Mouse (Mus musculus) hindbrain, postnatal 0 days (tissue): ENCODE data around the gene 4930503B20Rik. TPM values are rescaled to one million over a fixed set of nuclear protein-coding genes. Genes with fewer than 3 reads are reported as not detected.

Experiments used
- ATAC-seq: fragments of 200-750 bp; cut with Nextera tagmentation; 2 replicates; pipeline ENCODE4 v1.8.0; 2017; ENCODE audit warnings: mild to moderate bottlenecking, moderate TSS enrichment, moderate library complexity
- DNase-seq: peaks from one replicate; pipeline ENCODE4 v3.0.0-alpha.2; 2015; ENCODE audit warnings: low spot score
- H3K27ac ChIP-seq: fragments of 300-500 bp; sonication (generic); 2 replicates; pipeline ENCODE4 v1.5.1; 2014; ENCODE audit warnings: mild to moderate bottlenecking
- H3K27me3 ChIP-seq: fragments of 300-500 bp; sonication (generic); 2 replicates; pipeline ENCODE4 v1.6.1; 2014; ENCODE audit warnings: low read length, mixed read lengths; ENCODE audit not compliant: insufficient read depth
- H3K36me3 ChIP-seq: fragments of 300-500 bp; sonication (generic); 2 replicates; pipeline ENCODE4 v1.6.1; 2014; ENCODE audit warnings: low read length, mixed read lengths; ENCODE audit not compliant: insufficient read depth
- H3K4me1 ChIP-seq: fragments of 300-500 bp; sonication (generic); 2 replicates; pipeline ENCODE4 v1.6.1; 2014; ENCODE audit warnings: antibody characterized with exemption, low read length, mixed read lengths; ENCODE audit not compliant: insufficient read depth
- H3K4me2 ChIP-seq: fragments of 300-500 bp; sonication (generic); 2 replicates; pipeline ENCODE4 v1.6.1; 2014; ENCODE audit warnings: low read depth, mild to moderate bottlenecking, low read length, moderate library complexity, mixed read lengths
- H3K4me3 ChIP-seq: fragments of 300-500 bp; sonication (generic); 2 replicates; pipeline ENCODE4 v1.5.1; 2014; ENCODE audit warnings: low read length
- H3K9ac ChIP-seq: fragments of 300-500 bp; sonication (generic); replicated peaks from 2 replicates; pipeline ENCODE4 v1.6.1; 2014; ENCODE audit warnings: mild to moderate bottlenecking, low read length, moderate library complexity, mixed read lengths
- H3K9me3 ChIP-seq: fragments of 300-500 bp; sonication (generic); 2 replicates; pipeline ENCODE4 v1.6.1; 2016; ENCODE audit warnings: low read length, mixed read lengths
- CTCF ChIP-seq: IDR thresholded peaks from 2 replicates; pipeline ENCODE4 v1.5.1; 2016; ENCODE audit warnings: antibody characterized with exemption, control low read depth, low read depth
- WGBS: fragments of 180-500 bp; shearing (Covaris S2); extraction: QIAGEN DNeasy Blood & Tissue Kit; methylation state at CpG from one replicate; pipeline ENCODE4 v1.1.7; 2014; 5-methylcytosine and 5-hydroxymethylcytosine counted together
- polyA plus RNA-seq: library from polyadenylated mRNA; unstranded; fragments of >200 nt; fragmentation: Nextera tagmentation; extraction: Ambion mirVana; gene quantifications from 2 replicates; pipeline ENCODE4 v1.2.1, GENCODE M21; 2015
- total RNA-seq: library from RNA; depleted of rRNA; stranded (reverse); fragments of >200 nt; gene quantifications from 2 replicates; pipeline ENCODE4 v1.2.3, GENCODE M21; 2014; rRNA removed

4930503B20Rik gene
- total RNA-seq = not detected in 2 replicates
- polyA plus RNA-seq = not detected in 2 replicates

DNA sequence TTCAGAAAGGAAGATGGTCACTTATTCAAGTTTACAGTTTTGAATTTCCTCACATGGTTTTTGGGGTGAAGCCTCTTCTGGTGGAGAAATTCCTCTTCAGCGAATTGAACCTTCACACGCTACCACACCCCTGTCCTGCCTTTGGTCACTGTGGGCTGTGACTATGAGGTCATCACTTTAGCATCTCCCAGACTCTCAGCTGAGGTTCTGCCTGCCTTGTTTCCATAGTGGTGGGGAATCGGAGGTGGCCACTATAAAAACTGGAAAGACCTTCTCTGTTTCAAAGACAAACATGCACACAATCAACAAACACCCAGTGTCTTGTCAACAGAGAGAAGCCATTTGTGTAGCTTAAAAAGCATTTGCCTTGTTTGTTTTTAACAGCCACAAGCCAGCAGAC is at the start of gene 4930503B20Rik:
4930503B20Rik (minus strand) TSS at position 101 of the 400 bp plus-strand sequence.
- H3K27me3 ChIP-seq = no peaks in the 10 kb centered on the region
- ATAC-seq = no peak

GRCm38 (mm10) chr3:146700051-146700450 is 48.9 kb upstream of the 4930503B20Rik start:
- 85% methylated on average over 11 of the region's 11 CpGs for WGBS

More for the DNA sequence above, at the start of gene 4930503B20Rik:
- no peak for DNase-seq
- H3K36me3 ChIP-seq = no peaks in the 10 kb centered on the region
- no peak for TF ChIP-seq CTCF
- WGBS = 94% methylated on average over 3 of the region's 3 CpGs
- no peak within 1 kb of the TSS for H3K9ac ChIP-seq
- H3K27ac ChIP-seq = no peak within 1 kb of the TSS
- H3K4me3 ChIP-seq = no peak within 1 kb of the TSS
- no peaks in the 10 kb centered on the region for H3K4me1 ChIP-seq
- H3K4me2 ChIP-seq = no peak within 1 kb of the TSS
- no peaks in the 10 kb centered on the region for H3K9me3 ChIP-seq

DNA sequence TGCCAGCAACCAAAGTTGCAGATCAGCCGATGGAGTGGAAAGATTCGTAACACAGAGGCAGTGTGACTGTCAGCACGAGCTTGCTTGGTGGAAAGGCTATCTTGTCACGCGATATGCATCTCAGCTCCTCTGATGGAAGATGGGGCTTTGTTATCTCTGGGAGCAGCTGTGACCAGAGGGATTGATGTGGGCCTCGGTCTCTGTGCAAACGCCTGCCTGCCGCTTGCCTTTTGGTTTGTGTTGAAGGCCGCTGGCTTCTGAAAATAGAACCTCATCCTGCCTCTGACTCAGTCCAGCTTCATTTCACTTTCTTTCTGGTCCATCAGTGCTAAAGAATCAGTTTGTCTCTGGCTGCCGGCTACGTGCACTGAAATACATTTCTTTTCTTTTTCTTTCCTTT is 47.9 kb upstream of the 4930503B20Rik start:
- DNase-seq (no peak), ATAC-seq (no peak)
- Histone ChIP-seq H3K36me3 (no peaks in the 10 kb centered on the region), H3K9ac (no peak overlapping the region), H3K4me1 (no peaks in the 10 kb centered on the region), H3K27me3 (no peaks in the 10 kb centered on the region), H3K9me3 (no peaks in the 10 kb centered on the region), H3K27ac (no peak overlapping the region), H3K4me2 (no peak overlapping the region), H3K4me3 (no peak overlapping the region)
- no peak for TF ChIP-seq CTCF
- WGBS = 52% methylated on average over 11 of the region's 11 CpGs

More at GRCm38 (mm10) chr3:146700051-146700450, 48.9 kb upstream of the 4930503B20Rik start:
- Histone ChIP-seq H3K4me1 (no peaks in the 10 kb centered on the region), H3K36me3 (no peaks in the 10 kb centered on the region), H3K4me3 (no peak overlapping the region), H3K9ac (no peak overlapping the region), H3K27ac (no peak overlapping the region), H3K9me3 (no peaks in the 10 kb centered on the region), H3K27me3 (no peaks in the 10 kb centered on the region), H3K4me2 (no peak overlapping the region)
- no peak for DNase-seq
- ATAC-seq = no peak
- no peak for TF ChIP-seq CTCF

DNA sequence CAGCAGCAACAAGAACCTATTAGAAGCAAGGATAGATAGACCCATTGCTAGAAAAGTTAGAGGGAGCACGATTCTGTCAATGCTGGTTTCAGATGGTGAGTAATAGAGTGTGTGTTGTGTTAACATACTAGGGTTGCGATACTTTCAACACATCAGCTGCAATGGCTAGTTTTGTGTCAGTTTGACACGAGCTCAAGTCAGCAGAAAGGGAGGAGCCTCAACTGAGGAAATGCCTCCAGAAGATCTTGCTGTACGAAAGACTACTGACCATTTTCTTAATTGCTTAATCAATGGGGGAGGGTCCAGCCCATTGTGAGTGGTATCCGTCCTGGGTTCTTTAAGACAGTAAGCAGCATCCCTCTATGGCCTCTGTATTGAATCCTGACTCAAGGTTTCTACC is 41.4 kb upstream of the 4930503B20Rik start:
- Histone ChIP-seq H3K4me2 (no peak overlapping the region), H3K4me1 (no peaks in the 10 kb centered on the region), H3K27me3 (no peaks in the 10 kb centered on the region), H3K4me3 (no peak overlapping the region), H3K27ac (no peak overlapping the region), H3K36me3 (no peaks in the 10 kb centered on the region), H3K9me3 (no peaks in the 10 kb centered on the region), H3K9ac (no peak overlapping the region)
- DNase-seq (no peak), ATAC-seq (no peak)
- WGBS = 80% methylated on average over 5 of the region's 5 CpGs
- no peak for TF ChIP-seq CTCF

DNA sequence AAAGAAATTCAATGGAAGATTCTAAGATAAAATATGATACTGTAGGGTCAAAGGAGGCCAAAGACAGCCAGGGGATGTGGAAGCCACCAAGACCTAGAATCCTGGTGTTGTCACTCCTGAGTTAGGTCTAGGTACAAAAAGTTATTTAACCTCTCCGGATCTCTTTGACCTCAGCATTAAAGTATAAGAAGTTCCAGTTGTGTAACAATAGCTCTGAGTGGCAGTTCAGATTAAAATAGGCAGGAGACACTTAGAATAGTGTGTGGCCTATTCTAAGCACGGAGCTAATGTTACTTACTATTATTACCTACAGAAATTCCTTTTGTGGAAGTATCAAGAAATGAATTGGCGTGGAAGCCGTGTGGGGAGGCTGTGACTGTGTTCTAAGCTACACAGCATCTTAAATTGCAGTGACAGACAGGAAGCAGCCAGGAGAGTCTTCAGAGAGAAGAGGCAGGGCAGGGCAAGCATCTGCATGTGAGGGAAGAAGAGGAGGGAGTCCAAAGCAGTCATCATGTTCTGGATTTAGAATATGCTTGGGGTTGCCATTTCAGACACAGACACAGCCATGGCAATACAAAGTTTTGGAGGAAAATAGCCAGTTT is 36.1 kb upstream of the 4930503B20Rik start:
- H3K4me2 ChIP-seq = no peak overlapping the region
- no peak for TF ChIP-seq CTCF
- no peak overlapping the region for H3K9ac ChIP-seq
- H3K4me3 ChIP-seq = no peak overlapping the region
- H3K9me3 ChIP-seq = no peaks in the 10 kb centered on the region
- H3K27ac ChIP-seq = no peak overlapping the region
- no peaks in the 10 kb centered on the region for H3K36me3 ChIP-seq
- 76% methylated on average over 4 of the region's 4 CpGs for WGBS
- ATAC-seq (no peak), DNase-seq (no peak)
- no peaks in the 10 kb centered on the region for H3K27me3 ChIP-seq
- no peaks in the 10 kb centered on the region; the same call in 1 of the 2 replicates for H3K4me1 ChIP-seq

- H3K4me3 ChIP-seq = no peak overlapping the region
- 91% methylated on average over 8 of the region's 8 CpGs for WGBS
- no peak for TF ChIP-seq CTCF
- H3K27me3 ChIP-seq = no peaks in the 10 kb centered on the region
- no peak for ATAC-seq
- H3K36me3 ChIP-seq = no peaks in the 10 kb centered on the region
- H3K9ac ChIP-seq = no peak overlapping the region
- H3K9me3 ChIP-seq = no peaks in the 10 kb centered on the region
- no peak for DNase-seq
- no peak overlapping the region for H3K27ac ChIP-seq
- H3K4me2 ChIP-seq = no peak overlapping the region
- H3K4me1 ChIP-seq = no peaks in the 10 kb centered on the region; the same call in 1 of the 2 replicates
These were observed 35.3 kb upstream of the 4930503B20Rik start for GRCm38 (mm10) chr3:146686428-146686827.

DNA sequence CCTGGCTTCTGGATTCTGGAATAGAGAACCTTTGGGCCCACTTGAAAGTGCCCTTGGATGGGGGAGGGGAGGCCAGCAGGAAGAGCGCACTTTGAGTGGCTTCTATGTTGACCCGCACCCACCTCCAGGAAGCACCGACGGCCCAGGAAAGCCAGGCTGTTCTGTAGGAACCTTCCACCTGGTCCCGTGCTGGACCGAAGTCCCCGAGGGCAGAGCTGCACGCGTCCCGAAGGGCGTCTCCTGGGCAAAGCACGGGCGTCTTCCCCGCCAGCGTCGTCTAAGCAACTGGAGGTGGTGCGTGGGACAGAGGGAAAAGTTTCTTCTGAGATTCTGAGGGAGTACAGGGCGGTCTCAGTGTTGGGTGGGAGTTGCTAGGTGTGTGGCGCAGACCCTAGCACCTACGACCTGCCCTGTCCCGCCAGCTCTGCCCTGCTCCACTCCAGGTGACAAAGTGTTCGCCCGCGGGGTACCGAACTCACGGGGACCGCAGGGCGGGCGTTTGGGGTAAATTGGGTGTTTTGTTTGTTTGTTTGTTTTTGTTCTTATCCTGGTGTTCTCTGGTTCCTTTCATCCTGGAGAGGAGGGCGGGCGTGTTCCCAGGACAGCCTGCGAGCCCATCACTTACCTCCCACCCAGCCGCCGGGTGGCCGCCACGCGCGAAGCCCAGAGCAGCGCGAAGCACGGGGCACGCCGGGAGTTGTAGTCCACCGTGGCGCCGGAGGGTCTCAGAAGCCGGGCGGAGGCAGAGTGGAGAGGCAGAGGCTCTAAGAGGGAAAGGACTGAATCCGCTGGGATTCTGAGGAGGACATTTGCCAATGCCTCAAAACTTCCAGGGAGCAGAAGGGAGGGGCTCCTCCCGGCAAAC is 33.9 kb upstream of the 4930503B20Rik start, which contains the start of gene Samd13:
Samd13 (minus strand) TSS at position 782 of the 865 bp plus-strand sequence.
- TF ChIP-seq CTCF = no peak
- Histone ChIP-seq H3K4me1 (no peaks in the 10 kb centered on the region; the same call in 1 of the 2 replicates), H3K27me3 (no peaks in the 10 kb centered on the region), H3K36me3 (no peaks in the 10 kb centered on the region), H3K4me2 (peak within 1 kb of the TSS; percentile 93), H3K27ac (no peak within 1 kb of the TSS), H3K9me3 (no peaks in the 10 kb centered on the region), H3K4me3 (peak within 1 kb of the TSS; percentile 44), H3K9ac (peak within 1 kb of the TSS; percentile 33; the same call in 1 of the 2 replicates)
- ATAC-seq = peak; percentile 93
- peak; percentile 84 for DNase-seq
- WGBS = 3% methylated on average over 50 of the region's 50 CpGs
